Mouse (Mus musculus) MEL (cell line): ENCODE data around the gene Gm37240. TPM values are rescaled to one million over a fixed set of nuclear protein-coding genes. Genes with fewer than 3 reads are reported as not detected.

Experiments
- DNase-seq: peaks from one replicate; pipeline ENCODE4 v3.0.0; 2011; ENCODE audit warnings: low read depth, low spot score
- H3K27ac ChIP-seq: 2 replicates; pipeline ENCODE4 v1.5.1; 2012; ENCODE audit warnings: low read depth, mild to moderate bottlenecking, control low read depth, low read length, moderate library complexity; ENCODE audit not compliant: control insufficient read depth
- H3K27me3 ChIP-seq, 2 experiments: fragments of 150-350 bp in 1 of 2; sonication (generic) in 1 of 2; 2 replicates each; pipeline ENCODE4 v1.6.1; 2012; ENCODE audit warnings: low read length in 2 of 2, mild to moderate bottlenecking in 2 of 2, improper control_type of control experiment in 1 of 2, moderate library complexity in 1 of 2; ENCODE audit not compliant: insufficient read depth in 2 of 2, control insufficient read depth in 1 of 2
- H3K36me3 ChIP-seq, 2 experiments: 2 replicates each; pipeline ENCODE4 v1.6.1; 2012 to 2014; ENCODE audit warnings: low read length in 2 of 2, improper control_type of control experiment in 1 of 2, inconsistent platforms in 1 of 2, mild to moderate bottlenecking in 1 of 2; ENCODE audit not compliant: insufficient read depth in 2 of 2, control insufficient read depth in 1 of 2
- H3K4me1 ChIP-seq, 2 experiments: fragments of 150-350 bp in 1 of 2; sonication (generic) in 1 of 2; 2 replicates each; pipeline ENCODE4 v1.6.1; 2012; ENCODE audit warnings: low read length in 2 of 2, improper control_type of control experiment in 1 of 2, mild to moderate bottlenecking in 1 of 2; ENCODE audit not compliant: insufficient read depth in 2 of 2, control insufficient read depth in 1 of 2
- H3K4me3 ChIP-seq, 2 experiments: fragments of 150-350 bp in 1 of 2; sonication (generic) in 1 of 2; 2 replicates each; pipeline ENCODE4 v1.5.1; 2012; ENCODE audit warnings: low read depth in 2 of 2, low read length in 2 of 2, mild to moderate bottlenecking in 2 of 2, moderate library complexity in 2 of 2, control low read depth in 1 of 2, improper control_type of control experiment in 1 of 2; ENCODE audit not compliant: control insufficient read depth in 1 of 2, insufficient read depth in 1 of 2
- H3K79me2 ChIP-seq: 2 replicates; pipeline ENCODE4 v1.6.1; 2012; ENCODE audit warnings: mild to moderate bottlenecking, low read length, moderate library complexity; ENCODE audit not compliant: control insufficient read depth, poor library complexity, insufficient read depth
- H3K9ac ChIP-seq: 2 replicates; pipeline ENCODE4 v1.6.1; 2012; ENCODE audit warnings: low read depth, mild to moderate bottlenecking, control low read depth, low read length, moderate library complexity; ENCODE audit not compliant: control insufficient read depth, poor library complexity, severe bottlenecking
- H3K9me3 ChIP-seq: fragments of 150-350 bp; sonication (generic); replicated peaks from 2 replicates; pipeline ENCODE4 v1.6.1; 2012; ENCODE audit warnings: mild to moderate bottlenecking, low read length, improper control_type of control experiment, moderate library complexity; ENCODE audit not compliant: insufficient read depth
- BHLHE40 ChIP-seq: IDR thresholded peaks from 2 replicates; pipeline ENCODE4 v1.6.1; 2012; ENCODE audit warnings: low read depth, mild to moderate bottlenecking, inconsistent platforms, low read length, improper control_type of control experiment, borderline replicate concordance
- CHD1 ChIP-seq: IDR thresholded peaks from 2 replicates; pipeline ENCODE4 v1.6.1; 2012; ENCODE audit warnings: low read depth, mild to moderate bottlenecking, inconsistent platforms, low read length, improper control_type of control experiment
- CHD2 ChIP-seq: IDR thresholded peaks from 2 replicates; pipeline ENCODE4 v1.6.1; 2011; ENCODE audit warnings: low read length, improper control_type of control experiment
- CTCF ChIP-seq, 3 experiments: IDR thresholded peaks in 2 of 3; conservative IDR thresholded peaks in 1 of 3; 2 replicates each; pipeline ENCODE4 v1.5.1; 2011 to 2012; ENCODE audit warnings: low read length in 3 of 3, low read depth in 2 of 3, mild to moderate bottlenecking in 2 of 3, improper control_type of control experiment in 1 of 3, inconsistent platforms in 1 of 3, mixed read lengths in 1 of 3, moderate library complexity in 1 of 3; ENCODE audit not compliant: control insufficient read depth in 1 of 3, insufficient read depth in 1 of 3, poor library complexity in 1 of 3, severe bottlenecking in 1 of 3
- E2F4 ChIP-seq: IDR thresholded peaks from 2 replicates; pipeline ENCODE4 v1.6.1; 2011; ENCODE audit warnings: low read depth, low read length, improper control_type of control experiment, borderline replicate concordance
- ELF1 ChIP-seq: IDR thresholded peaks from 2 replicates; pipeline ENCODE4 v1.6.1; 2014; ENCODE audit warnings: low read depth, mild to moderate bottlenecking, inconsistent platforms, low read length, improper control_type of control experiment, moderate library complexity
- GABPA ChIP-seq: IDR thresholded peaks from 2 replicates; pipeline ENCODE4 v1.6.1; 2012; ENCODE audit warnings: low read depth, mild to moderate bottlenecking, inconsistent platforms, low read length, improper control_type of control experiment, moderate library complexity
- KAT2A ChIP-seq: conservative IDR thresholded peaks from 2 replicates; pipeline ENCODE4 v1.6.1; 2012; ENCODE audit warnings: low read depth, low read length, improper control_type of control experiment, inconsistent platforms
- MAFK ChIP-seq: IDR thresholded peaks from 2 replicates; pipeline ENCODE4 v1.6.1; 2011; ENCODE audit warnings: low read depth, mild to moderate bottlenecking, low read length, improper control_type of control experiment, borderline replicate concordance
- MAX ChIP-seq: IDR thresholded peaks from 2 replicates; pipeline ENCODE4 v1.6.1; 2011; ENCODE audit warnings: low read length, improper control_type of control experiment
- MEF2A ChIP-seq: IDR thresholded peaks from 2 replicates; pipeline ENCODE4 v1.6.1; 2014; ENCODE audit warnings: low read depth, mild to moderate bottlenecking, inconsistent platforms, low read length, improper control_type of control experiment; ENCODE audit not compliant: poor library complexity, insufficient replicate concordance, severe bottlenecking; ENCODE audit errors: extremely low read depth
- MYB ChIP-seq: IDR thresholded peaks from 2 replicates; pipeline ENCODE4 v1.6.1; 2011; ENCODE audit warnings: mild to moderate bottlenecking, low read depth, low read length, improper control_type of control experiment
- MYC ChIP-seq: IDR thresholded peaks from 2 replicates; pipeline ENCODE4 v1.6.1; 2011; ENCODE audit warnings: low read depth, mild to moderate bottlenecking, low read length, improper control_type of control experiment, moderate library complexity
- NELFE ChIP-seq: IDR thresholded peaks from 2 replicates; pipeline ENCODE4 v1.6.1; 2011; ENCODE audit warnings: low read depth, low read length, improper control_type of control experiment
- NRF1 ChIP-seq: IDR thresholded peaks from 2 replicates; pipeline ENCODE4 v1.6.1; 2014; ENCODE audit warnings: low read depth, mild to moderate bottlenecking, inconsistent platforms, low read length, improper control_type of control experiment, moderate library complexity; ENCODE audit not compliant: poor library complexity, insufficient read depth, severe bottlenecking
- POLR2A ChIP-seq, 2 experiments: IDR thresholded peaks; 2 replicates each; pipeline ENCODE4 v1.6.1; 2011 to 2012; ENCODE audit warnings: low read length in 2 of 2, mild to moderate bottlenecking in 2 of 2, control low read depth in 1 of 2, improper control_type of control experiment in 1 of 2, low read depth in 1 of 2, moderate library complexity in 1 of 2; ENCODE audit not compliant: control insufficient read depth in 1 of 2, insufficient read depth in 1 of 2, poor library complexity in 1 of 2
- RAD21 ChIP-seq: IDR thresholded peaks from 2 replicates; pipeline ENCODE4 v1.6.1; 2011; ENCODE audit warnings: mild to moderate bottlenecking, low read depth, low read length, improper control_type of control experiment
- TAL1 ChIP-seq: IDR thresholded peaks from 2 replicates; pipeline ENCODE4 v1.6.1; 2012; ENCODE audit warnings: mild to moderate bottlenecking, inconsistent platforms, low read length, moderate library complexity, mixed read lengths
- TBP ChIP-seq: IDR thresholded peaks from 2 replicates; pipeline ENCODE4 v1.8.0; 2011; ENCODE audit warnings: low read depth, low read length, improper control_type of control experiment
- UBTF ChIP-seq: IDR thresholded peaks from 2 replicates; pipeline ENCODE4 v1.6.1; 2012; ENCODE audit warnings: low read depth, mild to moderate bottlenecking, inconsistent platforms, low read length, improper control_type of control experiment, moderate library complexity, borderline replicate concordance; ENCODE audit not compliant: insufficient read depth
- USF1 ChIP-seq: IDR thresholded peaks from 2 replicates; pipeline ENCODE4 v1.6.1; 2014; ENCODE audit warnings: low read depth, mild to moderate bottlenecking, inconsistent platforms, low read length, improper control_type of control experiment, moderate library complexity
- ZNF384 ChIP-seq: IDR thresholded peaks from 2 replicates; pipeline ENCODE4 v1.6.1; 2012; ENCODE audit warnings: low read depth, mild to moderate bottlenecking, inconsistent platforms, low read length, improper control_type of control experiment
- polyA plus RNA-seq, 2 experiments: library from polyadenylated mRNA; stranded (reverse) in 1 of 2; unstranded in 1 of 2; fragments of >175 nt in 1 of 2; fragments of >200 nt in 1 of 2; gene quantifications; 2 replicates each; pipeline versions ENCODE4 v1.2.1 to v1.2.4; 2012; ENCODE audit warnings: low replicate concordance in 2 of 2, low read depth in 1 of 2; ENCODE audit not compliant: insufficient read length in 2 of 2, insufficient read depth in 1 of 2, missing spikeins in 1 of 2
- total RNA-seq: library from RNA; depleted of rRNA; stranded (reverse); fragments of 300-350 nt; gene quantifications from 2 replicates; pipeline ENCODE4 v1.2.3, GENCODE M21; 2012

Gene Gm37240
- total and polyA plus RNA-seq, 3 experiments: 0.04 TPM; not detected in 2

GRCm38 (mm10) chr3:85664591-85665171 is 222.6 kb downstream of the Gm37240 start:
- Histone ChIP-seq H3K79me2 (no peaks in the 10 kb centered on the region), H3K36me3 (no peaks in the 10 kb centered on the region), H3K9me3 (no peaks in the 10 kb centered on the region), H3K27me3 (peaks cover 0 to 1% of the 10 kb centered on the region in 2 experiments; a peak in 1 of 4 replicates), H3K4me3 (no peak overlapping the region), H3K27ac (no peak overlapping the region), H3K9ac (no peak overlapping the region), H3K4me1 (no peaks in the 10 kb centered on the region)
- TF ChIP-seq NELFE (no peak), CHD1 (no peak), CHD2 (no peak), CTCF (IDR thresholded peaks at IDR 0.05 in 2 of 3, conservative IDR thresholded peaks at IDR 0.05 in 1 of 3; ENCODE audit: control insufficient read depth in 1 of 3, insufficient read depth in 1 of 3, low read depth in 2 of 3, low read length in 3 of 3, poor library complexity in 1 of 3, severe bottlenecking in 1 of 3) (no peak), TBP (no peak), E2F4 (no peak), NRF1 (no peak), MAX (no peak), USF1 (no peak), KAT2A (no peak), MAFK (no peak)
- DNase-seq: no peak

- DNase-seq: no peak
- Histone ChIP-seq H3K27ac (no peak overlapping the region), H3K79me2 (no peaks in the 10 kb centered on the region), H3K4me3 (no peak overlapping the region), H3K9ac (no peak overlapping the region), H3K36me3 (no peaks in the 10 kb centered on the region), H3K27me3 (peaks cover 0 to 1% of the 10 kb centered on the region in 2 experiments; a peak in 1 of 4 replicates), H3K4me1 (no peaks in the 10 kb centered on the region), H3K9me3 (no peaks in the 10 kb centered on the region)
- TF ChIP-seq USF1 (no peak), POLR2A (IDR thresholded peaks at IDR 0.05; ENCODE audit: control insufficient read depth in 1 of 2, insufficient read depth in 1 of 2, low read depth in 1 of 2, low read length in 2 of 2, poor library complexity in 1 of 2) (no peak), ZNF384 (no peak), MYB (no peak), MEF2A (no peak), GABPA (no peak), BHLHE40 (no peak), RAD21 (no peak), CTCF (IDR thresholded peaks at IDR 0.05 in 2 of 3, conservative IDR thresholded peaks at IDR 0.05 in 1 of 3; ENCODE audit: control insufficient read depth in 1 of 3, insufficient read depth in 1 of 3, low read depth in 2 of 3, low read length in 3 of 3, poor library complexity in 1 of 3, severe bottlenecking in 1 of 3) (no peak), ELF1 (no peak), NRF1 (no peak), MAFK (no peak), MYC (no peak), UBTF (no peak), TAL1 (no peak)
These were observed 223.5 kb downstream of the Gm37240 start for GRCm38 (mm10) chr3:85663826-85664225.
